Mouse (Mus musculus) spleen, postnatal 4 days (tissue): ENCODE measurements at regions not wholly inside any gene's neighbourhood (a gene's known extent, or its start where the extent isn't known, plus 50 kb on each side); places are given as distances from the start of the nearest gene placed in this dataset.

ENCODE experiments used
- DNase-seq, 2 experiments: peaks; one replicate each; pipeline ENCODE4 v3.0.0; 2022; ENCODE audit warnings: low spot score in 2 of 2

DNA sequence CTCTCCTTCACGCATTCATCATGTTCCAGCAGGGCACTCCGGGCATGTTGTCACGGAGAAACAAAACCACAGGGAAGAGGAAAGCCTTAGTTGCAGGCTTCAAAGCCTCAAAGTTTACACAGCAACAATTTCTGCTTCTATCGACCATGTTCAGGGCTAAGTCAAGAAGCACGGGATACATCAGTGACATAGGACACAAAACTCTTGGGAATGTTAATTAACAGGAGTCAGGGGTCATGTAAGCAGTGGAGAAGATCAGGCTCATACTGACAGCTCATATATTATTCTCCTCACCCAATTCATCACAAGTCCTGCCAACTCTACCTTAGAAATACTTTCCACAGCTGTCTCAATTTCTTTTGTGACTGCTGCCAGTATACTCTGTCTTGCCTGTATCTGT lies 133.0 kb upstream of the Btbd3 start:
- no peak for DNase-seq

DNA sequence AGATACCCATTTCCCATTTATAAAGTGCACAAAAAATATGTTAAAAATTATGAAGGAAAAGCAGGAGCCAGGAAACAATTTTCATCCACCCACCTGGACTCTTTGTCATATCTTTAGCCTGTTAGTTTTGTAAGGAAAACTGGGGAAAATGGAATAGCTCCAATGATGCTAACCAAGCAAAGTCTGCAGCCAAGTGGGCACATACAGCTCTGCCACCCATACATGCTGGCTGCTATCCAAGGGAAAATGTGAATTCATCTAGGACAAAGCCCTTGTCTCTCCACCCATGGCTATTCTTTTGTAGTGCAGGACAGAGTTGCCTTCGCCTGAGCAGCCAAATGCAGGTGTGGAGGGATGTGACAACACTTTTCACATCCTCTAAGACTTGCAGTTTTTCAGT lies 135.5 kb upstream of the Btbd3 start:
- no peak for DNase-seq

DNA sequence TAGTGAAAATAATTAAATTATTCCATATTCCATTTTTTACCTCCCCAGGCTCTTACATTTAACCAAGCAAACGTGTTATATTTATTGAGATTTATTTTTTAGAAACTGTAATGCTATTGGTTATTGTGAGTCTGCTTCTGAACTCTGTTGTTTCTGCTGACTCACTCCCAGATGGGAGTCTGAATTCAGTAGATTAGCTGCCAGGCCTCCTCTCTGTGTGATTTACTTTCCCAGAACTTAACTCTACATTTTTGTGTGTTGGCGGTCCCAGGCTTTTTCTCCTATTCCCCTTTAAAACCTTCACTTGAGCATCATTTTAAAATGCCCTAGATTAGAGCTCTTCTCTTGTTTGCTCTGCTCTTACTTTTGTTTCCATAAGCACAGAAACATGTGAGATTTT lies 136.2 kb upstream of the Btbd3 start:
- DNase-seq = no peak

GRCm38 (mm10) chr2:138099777-138100176 lies 156.6 kb upstream of the Btbd3 start:
- no peak for DNase-seq

DNA sequence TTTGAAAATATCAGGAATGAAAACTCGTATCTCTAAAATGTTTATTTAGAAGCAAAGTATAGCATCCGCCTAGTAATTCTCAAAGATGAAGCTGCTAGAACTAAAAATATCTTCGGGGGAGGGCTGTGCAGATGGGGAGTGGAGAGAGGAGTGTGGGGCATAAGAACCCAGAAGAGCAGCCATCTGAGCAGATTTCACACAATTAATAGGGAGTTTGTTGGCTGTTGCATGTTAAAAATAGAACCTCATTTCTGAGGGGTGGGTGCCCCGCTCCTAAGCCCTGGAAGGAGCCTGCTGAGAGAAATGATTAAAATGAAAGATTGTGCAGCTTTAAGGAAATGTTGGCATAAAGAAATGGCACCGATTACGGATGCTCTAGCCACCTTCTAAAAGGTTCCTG lies 171.0 kb upstream of the Btbd3 start:
- no peak for DNase-seq

DNA sequence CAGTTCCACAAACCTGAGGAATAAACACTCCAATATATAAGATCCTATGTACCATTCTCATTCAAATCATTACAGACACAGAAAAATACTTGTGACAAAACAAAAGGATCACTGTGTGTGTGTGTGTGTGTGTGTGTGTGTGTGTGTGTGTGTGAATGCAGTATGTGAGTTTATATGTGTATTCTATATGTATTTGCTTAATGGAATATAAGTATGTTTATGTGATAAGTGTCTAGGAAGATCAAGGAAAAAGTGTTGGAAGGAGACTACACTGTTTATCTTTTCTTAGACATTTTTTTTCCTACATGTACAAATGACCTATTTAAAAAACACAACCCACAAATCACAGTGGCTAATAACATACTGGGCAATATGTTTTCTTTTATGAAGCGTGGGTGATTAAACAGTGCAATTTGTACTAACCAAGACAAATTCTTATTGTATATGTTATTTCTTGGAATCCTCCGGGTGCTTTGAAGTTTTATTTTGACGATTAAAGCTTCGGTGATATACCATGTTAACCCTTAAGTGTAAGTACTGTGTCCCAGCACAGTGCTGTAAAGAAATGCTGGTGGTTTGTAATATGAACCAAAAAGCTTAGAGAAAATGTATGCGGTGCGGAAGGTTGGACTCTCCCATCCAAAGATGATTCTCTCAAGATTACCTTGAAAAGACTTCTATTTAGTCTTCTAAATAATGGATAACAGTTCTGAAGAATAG lies 171.6 kb upstream of the Btbd3 start:
- DNase-seq = no peak

- DNase-seq = no peak
Observed at GRCm38 (mm10) chr2:138074020-138074613, 182.2 kb upstream of the Btbd3 start.

DNA sequence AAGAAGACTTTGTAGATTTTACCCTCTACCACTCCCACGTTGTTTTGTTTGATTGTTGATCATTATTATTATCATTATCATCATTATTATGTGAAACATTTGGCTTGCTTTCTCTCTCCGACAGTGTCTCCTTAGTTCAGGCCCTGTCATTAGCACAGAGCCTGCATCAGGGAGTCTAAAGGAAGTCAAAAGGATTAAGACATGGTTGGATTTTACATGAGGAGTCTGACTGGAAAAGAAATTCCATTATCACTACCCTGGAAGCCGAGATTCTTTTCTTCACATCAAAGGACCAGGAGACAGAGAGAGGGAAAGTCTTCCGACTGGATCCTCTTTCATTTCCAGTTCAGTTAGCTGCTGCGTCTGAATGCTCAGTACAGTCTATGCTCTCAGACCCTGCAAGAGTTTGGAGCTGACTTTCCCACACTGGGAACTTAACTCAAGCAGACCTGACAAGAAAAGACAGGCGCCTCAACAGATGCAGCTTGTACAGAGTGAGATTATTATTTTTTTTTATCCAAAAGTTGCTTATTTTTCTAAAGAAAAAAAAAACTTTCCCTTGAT lies 184.1 kb upstream of the Btbd3 start:
- DNase-seq = no peak

DNA sequence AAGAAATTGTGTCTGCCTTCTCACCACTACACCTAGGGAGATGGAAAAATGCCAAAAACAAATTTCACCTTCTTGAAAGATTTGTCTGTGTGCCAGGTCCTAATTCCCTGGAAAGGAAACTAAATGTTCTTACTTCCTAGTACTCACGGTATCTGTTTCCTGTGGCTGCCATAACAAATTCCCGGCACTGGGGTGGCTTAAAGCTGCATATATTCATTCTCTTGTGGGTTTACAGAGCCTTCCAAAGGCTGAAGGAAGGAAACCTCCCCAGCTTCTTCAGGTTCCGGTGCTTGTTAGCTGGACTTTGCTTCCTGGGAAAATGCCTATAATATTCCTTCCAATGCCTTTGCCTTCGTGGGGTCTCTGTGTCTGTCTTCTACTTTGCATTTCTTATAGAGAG lies 203.3 kb upstream of the Btbd3 start:
- no peak for DNase-seq

GRCm38 (mm10) chr2:138048341-138048740 lies 208.0 kb upstream of the Btbd3 start:
- no peak for DNase-seq

GRCm38 (mm10) chr2:138047781-138048201 lies 208.6 kb upstream of the Btbd3 start:
- no peak for DNase-seq

GRCm38 (mm10) chr2:138047361-138047760 lies 209.0 kb upstream of the Btbd3 start:
- DNase-seq = no peak

GRCm38 (mm10) chr2:138046918-138047317 lies 209.4 kb upstream of the Btbd3 start:
- no peak for DNase-seq

DNA sequence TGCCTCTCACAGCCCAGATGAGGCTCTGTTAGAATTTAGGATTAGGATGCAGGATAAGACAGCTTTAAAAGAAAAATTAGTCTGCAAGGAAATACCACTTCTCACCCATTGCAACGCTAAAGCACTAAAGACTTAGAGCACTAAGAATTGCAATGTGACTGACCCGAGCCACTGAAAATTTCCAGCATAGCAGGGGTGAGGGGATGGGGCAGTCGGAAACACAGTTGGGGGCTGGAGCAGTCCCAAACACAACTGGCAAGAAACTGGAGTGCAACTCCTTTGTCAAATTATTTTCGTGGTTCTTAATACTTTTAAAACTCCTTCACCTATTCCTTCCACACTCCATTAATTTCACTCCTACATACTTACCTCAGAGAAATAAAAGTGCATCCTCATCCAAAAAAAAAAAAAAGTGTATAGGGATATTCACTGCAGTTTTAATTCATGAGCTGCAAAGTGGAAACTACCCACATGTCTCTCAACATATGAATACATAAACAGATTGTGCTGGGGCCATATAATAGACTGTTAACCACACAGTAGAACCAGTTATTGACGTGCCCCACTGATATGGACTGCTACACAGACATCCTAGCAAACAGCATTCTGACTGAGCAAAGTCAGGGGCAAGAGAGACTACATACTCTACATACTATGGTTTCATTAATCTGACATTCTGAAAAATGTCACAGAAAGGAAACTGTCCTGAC lies 210.3 kb upstream of the Btbd3 start:
- DNase-seq = no peak

- no peak for DNase-seq
Observed at GRCm38 (mm10) chr2:138040706-138041105, 215.7 kb upstream of the Btbd3 start.

DNA sequence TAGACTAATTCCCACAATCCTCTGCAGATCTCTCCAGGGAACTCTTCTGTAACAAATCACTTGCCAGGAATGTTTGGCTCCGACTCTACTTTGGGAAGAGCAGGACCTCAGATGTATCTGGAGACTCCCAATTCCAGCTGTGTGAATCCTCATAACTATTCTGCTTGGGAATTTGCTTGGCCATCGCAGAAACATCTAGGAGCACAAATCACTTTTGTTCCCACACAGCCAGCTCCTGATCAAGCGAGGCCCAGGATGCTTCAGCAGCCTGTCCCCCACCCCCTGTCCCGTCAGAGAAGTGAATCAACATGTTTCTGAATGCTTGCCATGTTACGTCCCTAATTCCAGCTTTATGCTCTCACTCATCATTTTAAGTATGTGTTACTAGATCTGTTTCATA lies 216.1 kb upstream of the Btbd3 start:
- DNase-seq = no peak

GRCm38 (mm10) chr2:138034123-138034736 lies 222.1 kb upstream of the Btbd3 start:
- DNase-seq = no peak

- DNase-seq = peak; percentile 29 to 77
Observed at GRCm38 (mm10) chr2:138033379-138034122, 222.8 kb upstream of the Btbd3 start.

DNA sequence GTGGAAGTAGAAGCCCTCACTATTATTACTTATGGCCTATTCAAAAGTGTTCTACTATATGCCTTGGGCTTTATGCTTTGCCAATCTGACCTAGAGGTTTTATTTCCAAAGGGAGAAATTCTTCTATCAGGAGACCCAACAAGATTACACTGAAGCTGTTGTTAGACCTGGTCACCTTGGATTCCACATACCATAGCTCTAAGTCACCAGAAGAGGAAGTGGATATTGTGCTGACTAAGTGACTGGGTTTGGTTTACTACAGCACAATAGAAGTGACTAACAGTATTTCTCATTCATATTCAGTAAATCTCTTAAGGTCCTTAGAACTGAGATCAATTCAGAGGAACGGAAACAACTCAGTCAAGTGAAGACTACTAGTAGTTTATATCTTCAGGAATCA lies 229.0 kb upstream of the Btbd3 start:
- DNase-seq = no peak

DNA sequence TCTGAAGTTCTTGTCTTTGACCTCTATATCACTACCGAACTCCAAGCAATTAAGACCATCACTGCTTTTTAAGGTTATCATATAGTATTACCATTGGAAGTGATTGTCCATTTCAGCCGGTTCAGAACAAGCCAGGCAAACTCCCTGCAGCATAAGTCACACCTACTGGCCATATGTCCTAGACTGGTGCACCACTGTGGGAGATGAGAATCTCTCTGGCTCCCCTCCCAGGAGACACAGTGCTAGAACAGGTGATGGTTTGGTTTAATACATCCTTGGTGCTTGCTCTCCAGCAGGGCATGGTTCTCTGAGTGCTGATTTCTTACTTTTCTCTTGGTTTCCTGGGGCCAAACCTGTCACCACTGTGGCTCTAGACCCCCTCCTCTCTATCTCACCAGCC lies 232.8 kb upstream of the Btbd3 start:
- no peak for DNase-seq

DNA sequence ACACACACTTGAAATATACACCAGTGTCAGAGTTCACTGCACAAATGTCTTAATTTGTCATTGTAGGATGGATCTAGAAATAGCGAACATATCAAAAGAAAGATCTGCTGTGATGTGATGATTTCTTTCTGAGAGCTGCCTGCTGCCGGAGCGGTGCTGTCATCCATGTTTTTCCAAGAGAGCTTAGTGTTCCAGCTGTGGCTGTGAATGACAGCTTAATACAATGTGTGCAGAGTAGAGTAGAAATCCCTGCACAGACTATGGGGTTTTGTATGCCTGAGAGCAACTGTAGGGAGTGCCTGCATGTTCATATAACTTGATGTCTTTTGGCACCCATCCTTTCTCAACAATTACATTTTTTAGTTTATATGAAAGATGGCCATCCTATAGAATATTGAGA lies 274.6 kb upstream of the Btbd3 start:
- no peak for DNase-seq

GRCm38 (mm10) chr2:137977767-137978166 lies 278.6 kb upstream of the Btbd3 start:
- DNase-seq = no peak
